Mouse (Mus musculus) megakaryocyte, embryonic 14.5 days (primary cell): ENCODE measurements around the gene AI854703. TPM values are rescaled to one million over a fixed set of nuclear protein-coding genes. Genes with fewer than 3 reads are reported as not detected.

Source experiments
- H3K27me3 ChIP-seq: replicated peaks from 2 replicates; pipeline ENCODE3; 2012; ENCODE audit warnings: inconsistent platforms
- H3K36me3 ChIP-seq: replicated peaks from 2 replicates; pipeline ENCODE3; 2012; ENCODE audit warnings: low read length, inconsistent platforms, mixed read lengths
- H3K4me1 ChIP-seq: 2 replicates; pipeline ENCODE4 v1.6.1; 2012; ENCODE audit warnings: inconsistent platforms
- H3K4me3 ChIP-seq: replicated peaks from 2 replicates; pipeline ENCODE3; 2012; ENCODE audit warnings: moderate library complexity, mild to moderate bottlenecking, inconsistent platforms
- H3K9me3 ChIP-seq: 2 replicates; pipeline ENCODE4 v1.6.1; 2012; ENCODE audit warnings: inconsistent platforms
- FLI1 ChIP-seq: IDR thresholded peaks from 2 replicates; pipeline ENCODE4 v1.6.1; 2012; ENCODE audit warnings: low read length, inconsistent platforms, mixed read lengths
- GATA1 ChIP-seq: IDR thresholded peaks from 3 replicates; pipeline ENCODE4 v1.6.1; 2012; ENCODE audit warnings: mixed read lengths, low read length, inconsistent platforms, borderline replicate concordance
- polyA plus RNA-seq: library from polyadenylated mRNA; stranded (reverse); fragments of >175 nt; gene quantifications from 2 replicates; pipeline ENCODE4 v1.2.3, GENCODE M21; 2012; ENCODE audit warnings: low replicate concordance; ENCODE audit not compliant: insufficient read depth

Gene AI854703
- polyA plus RNA-seq, 1 experiment, result 2.0 TPM

- no peaks in the 10 kb centered on the region for H3K27me3 ChIP-seq
- peaks cover 51% of the 10 kb centered on the region for H3K4me1 ChIP-seq
- peak overlapping the region; percentile 95 for H3K4me3 ChIP-seq
- no peaks in the 10 kb centered on the region for H3K9me3 ChIP-seq
- H3K36me3 ChIP-seq, result peaks cover 30% of the 10 kb centered on the region
- TF ChIP-seq GATA1 (no peak), FLI1 (no peak)
These were observed 48.9 kb downstream of the AI854703 start for GRCm38 (mm10) chr6:48675400-48675930.

GRCm38 (mm10) chr6:48675931-48676859 is 49.6 kb downstream of the AI854703 start, which contains the start of gene Gimap9:
Gene Gimap9, plus strand, starts transcription at chr6:48676129.
- TF ChIP-seq FLI1 (no peak), GATA1 (no peak)
- peaks cover 57% of the 10 kb centered on the region for H3K4me1 ChIP-seq
- H3K27me3 ChIP-seq, result no peaks in the 10 kb centered on the region
- no peaks in the 10 kb centered on the region for H3K9me3 ChIP-seq
- H3K36me3 ChIP-seq, result peaks cover 30% of the 10 kb centered on the region
- H3K4me3 ChIP-seq, result peak within 1 kb of the TSS; percentile 95

DNA sequence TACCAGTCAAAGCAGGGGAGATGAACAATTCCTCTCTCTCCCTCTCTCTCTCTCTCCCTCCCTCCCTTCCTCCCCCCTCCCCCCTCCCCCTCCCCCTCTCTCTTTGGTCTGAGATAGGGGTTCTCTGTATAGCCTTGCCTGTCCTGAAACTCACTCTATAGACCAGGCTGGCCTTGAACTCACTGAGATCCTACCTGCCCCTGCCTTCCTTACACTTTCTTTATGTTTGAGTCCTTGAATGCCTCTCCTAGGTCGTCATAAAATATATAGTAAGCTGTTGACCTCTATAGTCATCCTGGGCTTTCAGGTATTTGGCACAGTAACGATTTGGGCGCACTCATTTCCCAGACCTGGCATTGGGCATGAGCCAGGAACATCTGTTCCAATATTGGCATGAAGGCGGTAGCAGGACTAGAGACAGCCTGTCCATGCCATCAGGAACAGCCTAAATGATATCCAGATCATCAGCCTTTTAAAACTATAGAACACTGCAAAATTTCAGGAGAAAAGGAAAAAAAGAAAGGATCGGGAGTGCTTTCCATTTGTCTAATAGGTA is 50.4 kb downstream of the AI854703 start:
- Histone ChIP-seq H3K27me3 (no peaks in the 10 kb centered on the region), H3K9me3 (no peaks in the 10 kb centered on the region), H3K4me3 (peak overlapping the region; percentile 95), H3K4me1 (peaks cover 64% of the 10 kb centered on the region), H3K36me3 (peaks cover 30% of the 10 kb centered on the region)
- TF ChIP-seq FLI1, result no peak
- no peak for TF ChIP-seq GATA1

- Histone ChIP-seq H3K27me3 (no peaks in the 10 kb centered on the region), H3K4me3 (peak overlapping the region; percentile 95), H3K36me3 (peaks cover 30% of the 10 kb centered on the region), H3K4me1 (peaks cover 70% of the 10 kb centered on the region), H3K9me3 (no peaks in the 10 kb centered on the region)
- TF ChIP-seq GATA1, result no peak
- no peak for TF ChIP-seq FLI1
These were observed 51.2 kb downstream of the AI854703 start for GRCm38 (mm10) chr6:48677492-48678345.

- Histone ChIP-seq H3K36me3 (peaks cover 30% of the 10 kb centered on the region), H3K27me3 (no peaks in the 10 kb centered on the region), H3K9me3 (no peaks in the 10 kb centered on the region), H3K4me3 (no peak overlapping the region), H3K4me1 (peaks cover 77% of the 10 kb centered on the region)
- no peak for TF ChIP-seq FLI1
- no peak for TF ChIP-seq GATA1
These were observed 51.8 kb downstream of the AI854703 start for GRCm38 (mm10) chr6:48678391-48678790.

- Histone ChIP-seq H3K9me3 (no peaks in the 10 kb centered on the region), H3K4me1 (peaks cover 84% of the 10 kb centered on the region), H3K4me3 (no peak overlapping the region), H3K36me3 (peaks cover 30% of the 10 kb centered on the region), H3K27me3 (no peaks in the 10 kb centered on the region)
- TF ChIP-seq GATA1 (no peak), FLI1 (no peak)
These were observed 53.1 kb downstream of the AI854703 start for GRCm38 (mm10) chr6:48679701-48680100.

DNA sequence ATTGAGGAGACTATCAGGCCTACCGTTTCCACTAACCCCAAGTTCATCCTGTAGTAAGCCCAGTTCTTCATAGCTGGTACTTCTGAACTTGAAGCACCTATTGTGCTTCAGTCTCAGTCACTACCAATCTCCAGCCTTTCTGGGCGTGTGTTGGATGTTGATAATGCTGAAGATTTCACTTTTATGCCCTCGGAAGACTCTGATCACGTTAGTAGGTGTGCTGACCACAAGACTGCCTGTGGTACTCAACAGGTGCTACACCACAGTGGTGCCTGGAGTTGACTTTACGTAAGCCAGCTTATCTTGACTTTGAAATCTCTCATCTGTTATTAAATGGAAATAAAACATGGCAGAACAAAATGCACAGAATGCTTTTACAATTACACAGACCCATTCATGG is 53.9 kb downstream of the AI854703 start:
- no peaks in the 10 kb centered on the region for H3K27me3 ChIP-seq
- H3K4me3 ChIP-seq, result no peak overlapping the region
- H3K4me1 ChIP-seq, result peaks cover 85% of the 10 kb centered on the region
- TF ChIP-seq GATA1 (no peak), FLI1 (no peak)
- H3K36me3 ChIP-seq, result peaks cover 30% of the 10 kb centered on the region
- no peaks in the 10 kb centered on the region for H3K9me3 ChIP-seq

DNA sequence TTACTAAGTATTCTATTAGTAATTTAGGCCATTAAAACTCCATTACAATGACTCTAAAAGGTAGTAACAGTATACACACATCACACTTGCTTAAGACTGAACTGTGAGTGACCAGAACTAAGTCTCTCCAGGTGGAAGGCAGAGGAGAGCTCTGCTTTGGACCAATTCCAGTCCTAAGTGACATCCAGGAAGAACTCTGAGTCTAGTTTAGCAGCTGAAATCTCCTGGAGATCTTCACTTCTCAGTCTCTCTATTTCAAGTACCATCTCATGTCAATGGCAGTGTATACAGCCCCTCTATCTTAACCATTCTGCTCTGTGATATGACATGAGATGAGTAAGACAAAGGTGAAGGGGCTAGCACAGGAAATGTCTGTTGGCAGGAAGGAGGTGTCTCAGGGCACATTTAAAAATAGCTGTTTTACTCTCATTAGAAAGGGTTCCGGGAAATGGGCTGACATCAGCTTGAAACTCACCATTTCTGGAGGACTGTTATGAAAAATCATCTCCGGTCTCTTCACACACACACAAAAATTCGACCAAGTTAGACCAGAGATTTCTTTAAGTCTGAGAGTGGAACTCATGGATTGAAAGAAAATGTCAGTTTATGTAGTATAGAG is 55.0 kb downstream of the AI854703 start:
- Histone ChIP-seq H3K4me1 (peaks cover 88% of the 10 kb centered on the region), H3K9me3 (no peaks in the 10 kb centered on the region), H3K4me3 (no peak overlapping the region), H3K27me3 (no peaks in the 10 kb centered on the region), H3K36me3 (peaks cover 30% of the 10 kb centered on the region)
- TF ChIP-seq GATA1 (no peak), FLI1 (no peak)

DNA sequence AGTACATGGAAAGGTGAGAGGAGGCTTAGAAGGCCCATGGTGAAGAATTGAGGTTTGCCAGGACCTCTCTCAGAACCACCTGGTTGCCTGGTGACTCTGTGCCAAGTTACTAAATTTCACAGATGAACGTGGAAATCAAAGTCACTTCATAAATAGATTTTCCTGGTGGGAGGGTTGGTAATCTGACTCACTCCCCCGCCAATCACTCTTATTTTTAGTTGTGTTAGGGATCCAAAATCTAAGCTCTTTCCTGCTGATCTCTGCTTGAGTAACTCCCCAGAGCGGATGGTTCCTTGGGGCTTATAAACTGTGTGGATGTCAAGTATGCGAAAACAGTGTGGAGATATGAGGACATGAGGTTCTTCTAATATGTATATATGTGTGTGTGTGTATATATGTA is 55.7 kb downstream of the AI854703 start:
- H3K36me3 ChIP-seq, result peaks cover 30% of the 10 kb centered on the region
- no peaks in the 10 kb centered on the region for H3K9me3 ChIP-seq
- no peak for TF ChIP-seq GATA1
- no peak for TF ChIP-seq FLI1
- no peaks in the 10 kb centered on the region for H3K27me3 ChIP-seq
- H3K4me1 ChIP-seq, result peaks cover 88% of the 10 kb centered on the region
- no peak overlapping the region for H3K4me3 ChIP-seq

Other genes with a start within 250 kb of the AI854703 start
- 0.88 and 1.0 TPM in 2 replicates for gene Krba1, start 231.2 kb upstream of the AI854703 start, polyA plus RNA-seq
- 1.2 and 13.4 TPM in 2 replicates for gene Zfp467, start 180.9 kb upstream of the AI854703 start, polyA plus RNA-seq
- not detected in 2 replicates for gene Sspo, start 178.5 kb upstream of the AI854703 start, polyA plus RNA-seq
- 2.1 TPM in 1 of 2 replicates, not detected in the other for gene Atp6v0e2, start 89.1 kb upstream of the AI854703 start, polyA plus RNA-seq
- 9.9 and 12.4 TPM in 2 replicates for gene Lrrc61, start 72.0 kb upstream of the AI854703 start, polyA plus RNA-seq
- not detected in 2 replicates for gene Rarres2, start 54.0 kb upstream of the AI854703 start, polyA plus RNA-seq
- not detected in 2 replicates for gene Gm45021, start 37.2 kb upstream of the AI854703 start, polyA plus RNA-seq
- gene Repin1, start 32.9 kb upstream of the AI854703 start, polyA plus RNA-seq, result 72.0 and 191 TPM in 2 replicates
- not detected in 2 replicates for gene Gm44965, start 32.8 kb upstream of the AI854703 start, polyA plus RNA-seq
- gene Zfp775, start 24.7 kb upstream of the AI854703 start, polyA plus RNA-seq, result 4.2 and 5.8 TPM in 2 replicates
- 0.31 TPM in 1 of 2 replicates, not detected in the other for gene Gimap8, start 20.5 kb downstream of the AI854703 start, polyA plus RNA-seq
- 2.5 TPM in 1 of 2 replicates, not detected in the other for gene Gimap9, start 49.4 kb downstream of the AI854703 start, polyA plus RNA-seq
- 0.32 TPM in 1 of 2 replicates, not detected in the other for gene Gimap4, start 57.8 kb downstream of the AI854703 start, polyA plus RNA-seq
- gene Gimap6, start 81.5 kb downstream of the AI854703 start, polyA plus RNA-seq, result 1.2 and 5.9 TPM in 2 replicates
- gene Gm28053, start 91.8 kb downstream of the AI854703 start, polyA plus RNA-seq, result not detected in 2 replicates
- not detected in 2 replicates for gene Gimap7, start 91.9 kb downstream of the AI854703 start, polyA plus RNA-seq
- 18.4 and 38.1 TPM in 2 replicates for gene Gimap1, start 112.3 kb downstream of the AI854703 start, polyA plus RNA-seq
- 12.5 and 21.4 TPM in 2 replicates for gene Gimap5, start 119.4 kb downstream of the AI854703 start, polyA plus RNA-seq
- gene Gimap3, start 144.1 kb downstream of the AI854703 start, polyA plus RNA-seq, result 2.3 TPM in 1 of 2 replicates, not detected in the other
- gene Tmem176a, start 214.2 kb downstream of the AI854703 start, polyA plus RNA-seq, result 9.7 and 62.7 TPM in 2 replicates
- gene Tmem176b, start 214.7 kb downstream of the AI854703 start, polyA plus RNA-seq, result 10.4 and 36.3 TPM in 2 replicates
- gene Aoc1, start 246.1 kb downstream of the AI854703 start, polyA plus RNA-seq, result not detected in 2 replicates